Mouse (Mus musculus): ENCODE measurements around the gene Gucy1b1. TPM values are rescaled to one million over a fixed set of nuclear protein-coding genes. Genes with fewer than 3 reads are reported as not detected.

Gene Gucy1b1
- total RNA-seq (2023): under 1 TPM in 1 of 2 experiments, not detected in 1; 0.89 TPM

GRCm38 (mm10) chr3:82074201-82074851 lies at the start of gene Gucy1b1:
TSS of gene Gucy1b1 (minus strand) at chr3:82074689.

Other genes starting within 250 kb of the Gucy1b1 start
- gene Ctso, start 142.1 kb downstream of the Gucy1b1 start, total RNA-seq (2023): 100 to 1,000 TPM in 1 of 2 experiments, 10 to 100 TPM in 1; 75.8 to 100 TPM
- not detected for gene Tdo2, start 98.5 kb downstream of the Gucy1b1 start, total RNA-seq (2023)
- not detected for gene Asic5, start 92.4 kb downstream of the Gucy1b1 start, total RNA-seq (2023)
- under 1 TPM in 1 of 2 experiments, not detected in 1; 0.23 TPM for gene Gucy1a1, start 71.1 kb upstream of the Gucy1b1 start, total RNA-seq (2023)

Measured in B cell, adult 67 days (primary cell).